12 mouse cellular contexts compared by ENCODE assay signal in the genomic region with DNA sequence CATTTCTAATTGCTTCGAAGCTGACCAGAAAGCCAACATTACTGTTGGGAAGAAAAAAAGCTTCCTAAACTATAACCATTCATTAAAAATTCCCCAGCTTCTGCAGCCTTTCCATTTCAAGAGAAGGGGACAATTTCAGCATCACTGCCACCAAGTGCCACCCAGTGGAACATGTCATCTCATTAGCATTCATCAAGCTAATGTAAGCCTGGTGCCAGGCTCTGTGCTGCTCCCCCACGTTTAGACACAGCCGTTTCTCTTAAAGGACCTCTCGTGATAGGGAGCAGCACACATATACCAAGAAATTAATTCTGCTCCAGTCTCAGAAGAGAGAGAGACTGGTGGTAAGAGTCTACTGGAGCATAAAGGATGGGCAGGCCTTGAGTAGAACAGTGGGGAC.
"Had no signal": no experiment of that assay in that cellular context is flagged by ENCODE, and none has a peak within 500 bp of the region (broad histone marks: within the 10 kb centered on the region; RNA-seq: fewer than 3 reads in every experiment).

No protein-coding gene starts in this region.

- H3K9me3 ChIP-seq: limb, embryonic 10.5 days; liver, embryonic 15.5 days; midbrain, embryonic 15.5 days had no signal

- H3K36me3 ChIP-seq: limb, embryonic 10.5 days; liver, embryonic 15.5 days; midbrain, embryonic 15.5 days had no signal

- H3K4me1 ChIP-seq: limb, embryonic 10.5 days; liver, embryonic 15.5 days had no signal

- H3K27me3 ChIP-seq: liver, embryonic 15.5 days; midbrain, embryonic 15.5 days had no signal

- H3K4me3 ChIP-seq: left cerebral cortex, adult 2 months; limb, embryonic 10.5 days; liver, embryonic 15.5 days; midbrain, embryonic 15.5 days had no signal

- H3K9ac ChIP-seq: liver, embryonic 15.5 days; midbrain, embryonic 15.5 days had no signal

- H3K4me2 ChIP-seq: liver, embryonic 11.5 days; liver, embryonic 15.5 days; midbrain, embryonic 15.5 days had no signal

- H3K27ac ChIP-seq: left cerebral cortex, adult 2 months; limb, embryonic 10.5 days; liver, embryonic 15.5 days; midbrain, embryonic 15.5 days had no signal

- ATAC-seq: lung, postnatal 0 days; midbrain, embryonic 15.5 days had no signal

- DNase-seq: kidney, adult 8-10 months; kidney, postnatal 25 days; lung, adult 2 months; lung, postnatal 36 days; right cerebral cortex, postnatal 14 days; thymus, postnatal 36 days had no signal
